Mouse (Mus musculus) hindbrain, embryonic 12.5 days (tissue): ENCODE measurements around the gene Suclg2. TPM values are rescaled to one million over a fixed set of nuclear protein-coding genes. Genes with fewer than 3 reads are reported as not detected.
"Not testable (repeated sequence)": the region's sequence is repeated elsewhere in the genome, so short reads cannot be mapped to it uniquely, and the experiment has no call there.

Experiments used
- ATAC-seq: fragments of 200-750 bp; cut with Nextera tagmentation; 2 replicates; pipeline ENCODE4 v1.8.0; 2017; ENCODE audit warnings: moderate TSS enrichment; ENCODE audit not compliant: low FRiP score
- H3K27ac ChIP-seq: fragments of 300-500 bp; sonication (generic); 2 replicates; pipeline ENCODE4 v1.5.1; 2016; ENCODE audit warnings: mild to moderate bottlenecking
- H3K27me3 ChIP-seq: fragments of 300-500 bp; sonication (generic); 2 replicates; pipeline ENCODE4 v1.6.1; 2016; ENCODE audit warnings: mild to moderate bottlenecking
- H3K36me3 ChIP-seq: fragments of 300-500 bp; sonication (generic); 2 replicates; pipeline ENCODE4 v1.6.1; 2016; ENCODE audit warnings: mild to moderate bottlenecking
- H3K4me1 ChIP-seq: fragments of 300-500 bp; sonication (generic); 2 replicates; pipeline ENCODE4 v1.6.1; 2016
- H3K4me2 ChIP-seq: fragments of 300-500 bp; sonication (generic); replicated peaks from 2 replicates; pipeline ENCODE4 v1.6.1; 2016; ENCODE audit warnings: mild to moderate bottlenecking
- H3K4me3 ChIP-seq: fragments of 300-500 bp; sonication (generic); 2 replicates; pipeline ENCODE4 v1.5.1; 2016; ENCODE audit warnings: mild to moderate bottlenecking
- H3K9ac ChIP-seq: fragments of 300-500 bp; sonication (generic); 2 replicates; pipeline ENCODE4 v1.6.1; 2016; ENCODE audit warnings: mild to moderate bottlenecking, moderate library complexity
- H3K9me3 ChIP-seq: fragments of 300-500 bp; sonication (generic); replicated peaks from 2 replicates; pipeline ENCODE4 v1.6.1; 2016; ENCODE audit warnings: mild to moderate bottlenecking
- WGBS: fragments of 180-500 bp; shearing (Covaris S2); methylation state at CpG from one replicate; pipeline ENCODE4 v1.1.7; 2016; 5-methylcytosine and 5-hydroxymethylcytosine counted together
- polyA plus RNA-seq: library from polyadenylated mRNA; unstranded; fragments of >200 nt; fragmentation: Nextera tagmentation; extraction: Ambion mirVana; gene quantifications from 2 replicates; pipeline ENCODE4 v1.2.1, GENCODE M21; 2016

Gene Suclg2
- polyA plus RNA-seq, 1 experiment from 2014 or later: 32.5 TPM

DNA sequence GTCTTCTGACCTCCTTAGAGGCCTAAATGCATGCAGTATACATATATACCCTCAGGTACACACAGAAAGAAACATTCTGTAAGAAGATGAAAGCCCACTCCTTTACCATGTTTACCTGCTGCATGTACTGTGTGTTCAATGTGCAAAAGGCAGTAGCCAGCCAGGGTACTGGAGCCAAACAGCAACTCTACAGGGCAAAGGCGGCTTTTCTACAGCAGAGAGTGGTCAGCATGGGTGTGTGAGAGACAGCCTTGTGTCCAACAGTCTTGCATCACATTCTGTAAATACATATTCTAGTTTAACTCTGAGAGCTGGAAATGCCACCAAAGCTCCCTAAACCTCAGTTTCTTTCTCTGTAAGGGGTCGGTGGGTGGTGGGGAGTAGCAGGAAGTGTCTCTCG is 110.5 kb downstream of the Suclg2 start:
- Histone ChIP-seq H3K36me3 (no peaks in the 10 kb centered on the region), H3K27me3 (no peaks in the 10 kb centered on the region), H3K9me3 (no peaks in the 10 kb centered on the region), H3K4me2 (no peak overlapping the region), H3K27ac (no peak overlapping the region), H3K4me1 (no peaks in the 10 kb centered on the region), H3K4me3 (no peak overlapping the region), H3K9ac (no peak overlapping the region)
- ATAC-seq: no peak
- 88% methylated on average over 3 of the region's 3 CpGs for WGBS

DNA sequence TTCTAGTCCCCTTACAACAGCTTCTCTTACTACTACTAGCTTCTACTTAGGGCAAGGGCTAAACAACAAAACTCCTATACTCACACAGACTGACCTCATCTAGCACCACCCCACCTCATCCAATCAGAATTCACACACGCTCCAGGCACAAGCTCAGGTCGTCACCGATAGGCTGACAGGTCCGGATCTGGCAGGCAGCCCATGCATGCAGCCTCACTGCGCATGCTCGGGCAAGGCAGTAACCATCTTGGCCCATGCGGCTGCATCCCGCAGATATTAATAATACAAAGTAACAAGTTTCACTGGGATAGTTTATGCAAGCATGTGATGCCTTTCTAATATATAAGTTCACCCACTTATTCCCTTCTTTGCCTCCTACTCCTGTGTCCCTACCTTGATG is 117.9 kb downstream of the Suclg2 start:
- not testable (repeated sequence) for ATAC-seq, H3K4me2 ChIP-seq, H3K27me3 ChIP-seq, H3K9ac ChIP-seq, H3K27ac ChIP-seq, H3K36me3 ChIP-seq, H3K9me3 ChIP-seq, H3K4me3 ChIP-seq, H3K4me1 ChIP-seq
- 94% methylated on average over 8 of the region's 8 CpGs for WGBS

- Histone ChIP-seq H3K4me1 (0 out of 2 replicates have a peak, but pooled peaks cover 3% of the 10 kb centered on the region), H3K9ac (no peak overlapping the region), H3K36me3 (no peaks in the 10 kb centered on the region), H3K4me3 (no peak overlapping the region), H3K27me3 (no peaks in the 10 kb centered on the region), H3K4me2 (no peak overlapping the region), H3K27ac (no peak overlapping the region), H3K9me3 (no peaks in the 10 kb centered on the region)
- WGBS: 74% methylated on average over 15 of the region's 15 CpGs
- ATAC-seq: no peak
Measured at GRCm38 (mm10) chr6:95596766-95597750, 121.5 kb downstream of the Suclg2 start.

DNA sequence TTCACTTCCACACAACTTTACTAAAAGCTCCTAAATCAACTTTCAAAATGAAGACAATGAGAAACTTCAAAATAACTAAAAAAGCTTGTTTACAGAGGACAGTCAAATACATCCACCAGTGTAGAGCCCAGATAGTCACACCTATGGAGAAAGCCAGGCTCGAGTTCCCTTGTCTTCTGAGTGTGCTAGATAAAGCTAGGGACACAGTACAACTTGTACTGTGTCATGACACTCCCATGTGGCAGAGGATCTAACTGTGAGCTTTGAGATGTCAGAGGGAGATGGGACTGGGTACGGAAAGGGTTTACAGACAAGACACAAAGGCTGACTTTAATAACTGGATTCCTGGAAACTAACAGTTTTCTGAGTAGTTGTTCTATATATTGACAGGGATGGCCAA is 122.7 kb downstream of the Suclg2 start:
- ATAC-seq: no peak
- no peaks in the 10 kb centered on the region for H3K27me3 ChIP-seq
- no peaks in the 10 kb centered on the region for H3K9me3 ChIP-seq
- H3K36me3 ChIP-seq: no peaks in the 10 kb centered on the region
- H3K4me3 ChIP-seq: no peak overlapping the region
- H3K4me2 ChIP-seq: no peak overlapping the region
- H3K9ac ChIP-seq: no peak overlapping the region
- H3K27ac ChIP-seq: no peak overlapping the region
- H3K4me1 ChIP-seq: 0 out of 2 replicates have a peak, but pooled peaks cover 3% of the 10 kb centered on the region
- WGBS: 80% methylated on average over 2 of the region's 2 CpGs

DNA sequence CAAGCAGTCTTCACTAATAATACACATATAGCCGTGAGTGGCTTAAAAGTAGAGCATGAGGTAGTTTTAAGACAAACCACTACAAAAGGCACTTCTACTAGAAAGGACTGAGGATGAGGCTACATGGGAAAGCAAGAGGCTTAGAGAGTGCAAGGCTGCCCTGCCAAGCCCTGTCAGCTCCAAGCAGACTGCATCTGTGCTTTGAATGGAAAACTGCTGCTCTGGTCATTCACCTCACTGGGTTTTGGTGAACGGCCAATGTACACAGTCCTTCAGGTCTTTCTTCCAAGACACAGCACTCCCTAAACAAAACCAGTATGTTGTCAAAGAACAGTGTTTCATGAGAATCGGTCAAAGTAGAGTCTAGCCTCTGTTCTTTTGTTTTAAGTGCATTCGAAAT is 124.4 kb downstream of the Suclg2 start:
- Histone ChIP-seq H3K4me2 (no peak overlapping the region), H3K27me3 (no peaks in the 10 kb centered on the region), H3K27ac (no peak overlapping the region), H3K9me3 (no peaks in the 10 kb centered on the region), H3K36me3 (no peaks in the 10 kb centered on the region), H3K4me3 (no peak overlapping the region), H3K9ac (no peak overlapping the region), H3K4me1 (peaks cover 10% of the 10 kb centered on the region)
- 79% methylated on average over 4 of the region's 4 CpGs for WGBS
- ATAC-seq: no peak

DNA sequence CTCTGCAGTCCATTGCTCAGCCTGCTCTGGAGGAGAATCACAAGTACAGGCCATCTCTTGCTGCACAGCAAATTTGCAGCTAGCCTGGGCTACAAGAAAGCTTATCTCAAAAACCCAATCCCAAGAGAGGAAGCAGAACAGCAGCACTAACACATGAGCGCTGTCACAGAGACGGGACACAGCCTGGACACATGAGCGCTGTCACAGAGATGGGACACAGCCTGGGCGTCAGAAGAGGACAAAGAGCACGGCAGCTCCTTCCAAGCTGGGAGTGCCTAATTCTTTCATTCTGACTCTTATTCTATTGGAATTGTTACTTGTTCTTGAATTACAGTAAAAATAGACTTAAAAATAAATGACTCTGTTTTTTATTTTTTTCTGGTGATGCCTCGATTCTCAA is 126.2 kb downstream of the Suclg2 start:
- peaks cover 8% of the 10 kb centered on the region for H3K4me1 ChIP-seq
- no peak overlapping the region for H3K9ac ChIP-seq
- H3K27ac ChIP-seq: no peak overlapping the region
- 90% methylated on average over 6 of the region's 6 CpGs for WGBS
- H3K9me3 ChIP-seq: no peaks in the 10 kb centered on the region
- no peaks in the 10 kb centered on the region for H3K27me3 ChIP-seq
- H3K4me2 ChIP-seq: no peak overlapping the region
- ATAC-seq: no peak
- H3K36me3 ChIP-seq: no peaks in the 10 kb centered on the region
- H3K4me3 ChIP-seq: no peak overlapping the region

DNA sequence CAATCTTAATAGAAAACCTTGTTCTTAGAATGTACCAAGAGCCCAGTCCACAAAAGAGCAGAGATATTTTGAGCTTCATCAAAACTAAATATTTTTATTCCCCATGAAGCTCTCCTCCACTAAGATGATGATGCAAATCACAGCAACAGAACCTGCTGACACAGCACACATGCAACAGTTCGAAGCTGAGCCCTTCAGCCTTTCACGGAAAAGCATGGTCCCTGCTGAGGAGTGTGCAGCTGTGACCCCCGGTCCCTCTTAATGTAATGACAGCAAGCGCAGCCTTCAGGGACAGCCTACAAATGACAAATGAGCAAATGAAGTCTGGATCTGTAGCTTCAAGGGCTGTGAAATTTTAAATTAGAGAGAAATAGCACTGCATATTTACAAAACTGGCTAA is 128.1 kb downstream of the Suclg2 start:
- H3K9ac ChIP-seq: no peak overlapping the region
- no peaks in the 10 kb centered on the region for H3K9me3 ChIP-seq
- no peak overlapping the region for H3K4me3 ChIP-seq
- peaks cover 7% of the 10 kb centered on the region for H3K4me1 ChIP-seq
- no peak overlapping the region for H3K4me2 ChIP-seq
- 12% methylated on average over 4 of the region's 4 CpGs for WGBS
- H3K27ac ChIP-seq: no peak overlapping the region
- ATAC-seq: peak; percentile 56; the same call in 1 of the 2 replicates
- H3K36me3 ChIP-seq: no peaks in the 10 kb centered on the region
- H3K27me3 ChIP-seq: no peaks in the 10 kb centered on the region

DNA sequence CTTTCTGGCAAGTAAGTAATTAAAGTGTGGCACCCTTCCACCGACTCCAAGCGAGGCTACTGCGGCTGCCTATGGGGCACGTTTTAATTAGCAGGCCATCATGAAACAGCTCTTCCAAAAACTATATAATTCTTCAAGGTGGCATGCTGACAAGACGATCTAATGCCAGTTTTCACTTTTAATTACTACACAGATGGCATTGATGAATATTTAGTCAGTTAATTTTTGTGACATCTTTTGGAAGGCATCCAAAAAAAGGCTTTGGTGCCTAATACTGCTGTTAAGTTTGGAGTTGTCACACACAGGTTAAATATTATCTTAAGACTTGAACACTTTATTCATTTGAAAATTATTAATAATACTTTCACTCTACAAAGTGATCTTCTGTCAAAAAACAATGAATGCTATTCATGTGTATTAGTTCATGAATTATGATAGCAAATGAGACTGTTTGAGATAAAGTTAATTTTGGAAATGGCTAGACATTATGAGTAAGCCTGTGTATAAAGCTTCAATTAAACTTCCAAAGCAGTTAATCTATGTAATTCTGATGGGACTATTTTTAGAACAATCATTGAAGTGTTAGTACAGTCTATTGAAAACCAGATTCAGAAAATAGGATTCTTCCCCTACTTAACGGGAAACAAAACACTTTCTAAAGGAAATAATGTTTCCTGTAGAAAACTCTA is 131.3 kb downstream of the Suclg2 start:
- peaks cover 7% of the 10 kb centered on the region for H3K4me1 ChIP-seq
- H3K9me3 ChIP-seq: no peaks in the 10 kb centered on the region
- H3K27ac ChIP-seq: no peak overlapping the region
- ATAC-seq: no peak
- no peak overlapping the region for H3K4me3 ChIP-seq
- no peaks in the 10 kb centered on the region for H3K27me3 ChIP-seq
- WGBS: 80% methylated on average over 6 of the region's 6 CpGs
- no peak overlapping the region for H3K9ac ChIP-seq
- H3K36me3 ChIP-seq: no peaks in the 10 kb centered on the region
- H3K4me2 ChIP-seq: no peak overlapping the region

GRCm38 (mm10) chr6:95581893-95582292 is 136.7 kb downstream of the Suclg2 start:
- H3K4me2 ChIP-seq: no peak overlapping the region
- no peak overlapping the region for H3K9ac ChIP-seq
- no peak overlapping the region for H3K4me3 ChIP-seq
- no peaks in the 10 kb centered on the region for H3K4me1 ChIP-seq
- H3K9me3 ChIP-seq: no peaks in the 10 kb centered on the region
- no peaks in the 10 kb centered on the region for H3K27me3 ChIP-seq
- 88% methylated on average over 3 of the region's 3 CpGs for WGBS
- no peaks in the 10 kb centered on the region for H3K36me3 ChIP-seq
- no peak overlapping the region for H3K27ac ChIP-seq
- no peak for ATAC-seq

DNA sequence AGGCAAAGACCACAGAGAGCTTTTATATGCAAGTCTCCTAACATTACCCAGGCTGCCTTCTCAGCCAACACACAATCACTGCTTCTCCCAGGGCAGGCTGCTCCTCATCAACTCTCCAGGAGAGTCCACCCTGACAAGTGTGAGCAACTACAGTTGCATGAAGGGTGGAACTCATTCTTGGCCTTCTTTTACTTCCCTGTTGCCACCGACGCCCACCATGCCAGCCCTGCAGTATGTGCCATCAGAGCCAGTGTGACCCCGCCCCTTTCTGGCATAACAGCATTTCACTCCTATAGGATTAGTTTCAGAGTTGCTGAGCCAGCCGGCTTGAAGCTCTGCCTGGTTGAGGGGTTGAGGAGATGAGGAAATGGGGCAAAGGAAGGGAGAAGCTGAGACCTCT is 138.8 kb downstream of the Suclg2 start:
- WGBS: 78% methylated on average over 4 of the region's 4 CpGs
- Histone ChIP-seq H3K27me3 (no peaks in the 10 kb centered on the region), H3K36me3 (no peaks in the 10 kb centered on the region), H3K4me2 (no peak overlapping the region), H3K27ac (no peak overlapping the region), H3K9ac (no peak overlapping the region), H3K9me3 (no peaks in the 10 kb centered on the region), H3K4me1 (peaks cover 8% of the 10 kb centered on the region), H3K4me3 (no peak overlapping the region)
- no peak for ATAC-seq

GRCm38 (mm10) chr6:95575531-95575930 is 143.1 kb downstream of the Suclg2 start:
- H3K36me3 ChIP-seq: no peaks in the 10 kb centered on the region
- no peaks in the 10 kb centered on the region for H3K9me3 ChIP-seq
- H3K27me3 ChIP-seq: no peaks in the 10 kb centered on the region
- peak overlapping the region; percentile 4; the same call in 1 of the 2 replicates for H3K27ac ChIP-seq
- no peak overlapping the region for H3K4me3 ChIP-seq
- H3K4me1 ChIP-seq: peaks cover 26% of the 10 kb centered on the region
- no peak for ATAC-seq
- 37% methylated on average over 4 of the region's 4 CpGs for WGBS
- H3K9ac ChIP-seq: no peak overlapping the region
- H3K4me2 ChIP-seq: no peak overlapping the region

DNA sequence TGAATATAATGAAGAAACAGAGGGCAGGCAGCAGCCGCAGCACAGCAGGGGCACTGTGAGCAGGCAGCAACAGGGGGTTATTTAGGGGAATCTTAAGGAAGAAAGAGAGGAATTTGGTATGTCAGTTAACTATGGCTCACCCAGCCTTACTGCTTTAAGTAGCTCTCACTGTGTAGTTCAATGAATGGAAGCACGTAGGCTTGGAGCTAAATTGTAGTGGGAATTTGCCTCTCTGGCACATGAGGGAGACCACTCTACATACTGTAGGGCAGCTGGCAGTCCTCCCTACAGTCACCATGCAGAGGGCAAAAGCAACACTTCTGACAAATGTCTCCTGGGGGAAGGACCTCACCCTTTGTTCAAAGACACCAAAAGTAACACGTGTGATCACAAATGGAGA is 143.7 kb downstream of the Suclg2 start:
- H3K27ac ChIP-seq: no peak overlapping the region
- no peak overlapping the region for H3K4me2 ChIP-seq
- WGBS: 9% methylated on average over 3 of the region's 3 CpGs

More for the DNA sequence above, 143.7 kb downstream of the Suclg2 start:
- H3K4me1 ChIP-seq: peaks cover 26% of the 10 kb centered on the region
- H3K9ac ChIP-seq: no peak overlapping the region
- no peaks in the 10 kb centered on the region for H3K36me3 ChIP-seq
- no peaks in the 10 kb centered on the region for H3K9me3 ChIP-seq
- H3K4me3 ChIP-seq: no peak overlapping the region
- no peaks in the 10 kb centered on the region for H3K27me3 ChIP-seq
- peak; percentile 43; the same call in 1 of the 2 replicates for ATAC-seq
